Mouse (Mus musculus): Measurements from ENCODE around the gene Klkb1. TPM values are rescaled to one million over a fixed set of nuclear protein-coding genes. Genes with fewer than 3 reads are reported as not detected.

Gene Klkb1
- polyA plus RNA-seq, 1 experiment, result not detected

- Histone ChIP-seq H3K27ac (ENCODE audit: insufficient read depth, low read depth, low read length) (no peak overlapping the region), H3K4me3 (ENCODE audit: insufficient read depth, low read depth, low read length) (no peak overlapping the region), H3K4me1 (ENCODE audit: control insufficient read depth, insufficient read depth, low read length) (0 out of 2 replicates have a peak, but pooled peaks cover 3% of the 10 kb centered on the region)
- 22% methylated on average over 14 of the region's 14 CpGs for WGBS
- TF ChIP-seq CTCF (IDR thresholded peaks at IDR 0.05; ENCODE audit: insufficient read depth, low read depth, low read length), result 0 out of 2 replicates have a peak, but pooled peaks have one; percentile 13
- no peak for TF ChIP-seq POLR2A (IDR thresholded peaks at IDR 0.05; ENCODE audit: insufficient read depth, low read depth, low read length)
Measured at GRCm38 (mm10) chr8:45236164-45236912, 58.3 kb downstream of the Klkb1 start.

GRCm38 (mm10) chr8:45235228-45235627 lies 59.4 kb downstream of the Klkb1 start:
- 89% methylated on average over 6 of the region's 6 CpGs for WGBS
- H3K27ac ChIP-seq (ENCODE audit: insufficient read depth, low read depth, low read length), result no peak overlapping the region
- no peak for TF ChIP-seq CTCF (IDR thresholded peaks at IDR 0.05; ENCODE audit: insufficient read depth, low read depth, low read length)
- TF ChIP-seq POLR2A (IDR thresholded peaks at IDR 0.05; ENCODE audit: insufficient read depth, low read depth, low read length), result no peak

DNA sequence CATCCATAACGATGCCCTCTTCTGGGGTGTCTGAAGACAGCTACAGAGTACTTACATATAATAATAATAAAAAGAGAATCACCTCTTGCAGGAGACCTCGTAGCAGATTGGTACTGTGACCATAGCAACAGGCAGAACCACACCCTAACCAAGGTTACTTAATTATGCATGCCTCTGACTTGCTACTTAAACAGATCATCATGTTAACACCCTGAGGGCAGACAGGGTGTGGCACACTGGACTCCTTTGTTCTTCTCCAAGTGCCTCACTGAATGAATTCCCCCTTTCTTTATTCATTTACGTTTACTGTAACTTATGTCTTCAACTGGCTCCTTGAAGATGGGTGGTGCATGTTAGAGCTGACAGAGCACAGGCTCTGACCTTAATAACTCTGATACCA lies 61.4 kb downstream of the Klkb1 start:
- TF ChIP-seq POLR2A (IDR thresholded peaks at IDR 0.05; ENCODE audit: insufficient read depth, low read depth, low read length) (no peak), CTCF (IDR thresholded peaks at IDR 0.05; ENCODE audit: insufficient read depth, low read depth, low read length) (no peak)
- Histone ChIP-seq H3K4me1 (ENCODE audit: control insufficient read depth, insufficient read depth, low read length) (0 out of 2 replicates have a peak, but pooled peaks cover 3% of the 10 kb centered on the region), H3K27ac (ENCODE audit: insufficient read depth, low read depth, low read length) (no peak overlapping the region), H3K4me3 (ENCODE audit: insufficient read depth, low read depth, low read length) (no peak overlapping the region)
- WGBS, result 82% methylated on average over 3 of the region's 3 CpGs

More at GRCm38 (mm10) chr8:45235228-45235627, 59.4 kb downstream of the Klkb1 start:
- Histone ChIP-seq H3K4me1 (ENCODE audit: control insufficient read depth, insufficient read depth, low read length) (0 out of 2 replicates have a peak, but pooled peaks cover 3% of the 10 kb centered on the region), H3K4me3 (ENCODE audit: insufficient read depth, low read depth, low read length) (no peak overlapping the region)

Other genes starting within 250 kb of the Klkb1 start
- not detected in 2 replicates for gene Mtnr1a, start 225.7 kb downstream of the Klkb1 start, polyA plus RNA-seq (2012; ENCODE audit: insufficient read depth, insufficient read length, low replicate concordance, missing spikeins)
- gene F11, start 32.8 kb downstream of the Klkb1 start, polyA plus RNA-seq (2012; ENCODE audit: insufficient read depth, insufficient read length, low replicate concordance, missing spikeins), result not detected in 2 replicates
- not detected in 2 replicates for gene Gm45753, start 13.6 kb upstream of the Klkb1 start, polyA plus RNA-seq (2012; ENCODE audit: insufficient read depth, insufficient read length, low replicate concordance, missing spikeins)
- not detected in 2 replicates for gene Cyp4v3, start 38.4 kb upstream of the Klkb1 start, polyA plus RNA-seq (2012; ENCODE audit: insufficient read depth, insufficient read length, low replicate concordance, missing spikeins)
- not detected in 2 replicates for gene Fam149a, start 87.4 kb upstream of the Klkb1 start, polyA plus RNA-seq (2012; ENCODE audit: insufficient read depth, insufficient read length, low replicate concordance, missing spikeins)
- gene Tlr3, start 116.2 kb upstream of the Klkb1 start, polyA plus RNA-seq (2012; ENCODE audit: insufficient read depth, insufficient read length, low replicate concordance, missing spikeins), result not detected in 2 replicates
- not detected in 2 replicates for gene Sorbs2, start 212.9 kb upstream of the Klkb1 start, polyA plus RNA-seq (2012; ENCODE audit: insufficient read depth, insufficient read length, low replicate concordance, missing spikeins)

Data from olfactory bulb, adult 2 months (tissue).